Mouse (Mus musculus) thymus, postnatal 4 days (tissue): Measurements from ENCODE around the gene Cyp4f39.
"Not testable (repeated sequence)": the region's sequence is repeated elsewhere in the genome, so short reads cannot be mapped to it uniquely, and the experiment has no call there.

Experiments
- DNase-seq: peaks from one replicate; pipeline ENCODE4 v3.0.0; 2021

Cyp4f39 gene

GRCm38 (mm10) chr17:32477204-32477603 is 24.7 kb downstream of the Cyp4f39 start:
- no peak for DNase-seq

GRCm38 (mm10) chr17:32478727-32479126 is 26.2 kb downstream of the Cyp4f39 start:
- no peak for DNase-seq

- DNase-seq = peak; percentile 66
These were observed 27.3 kb downstream of the Cyp4f39 start for GRCm38 (mm10) chr17:32479554-32480506.

DNA sequence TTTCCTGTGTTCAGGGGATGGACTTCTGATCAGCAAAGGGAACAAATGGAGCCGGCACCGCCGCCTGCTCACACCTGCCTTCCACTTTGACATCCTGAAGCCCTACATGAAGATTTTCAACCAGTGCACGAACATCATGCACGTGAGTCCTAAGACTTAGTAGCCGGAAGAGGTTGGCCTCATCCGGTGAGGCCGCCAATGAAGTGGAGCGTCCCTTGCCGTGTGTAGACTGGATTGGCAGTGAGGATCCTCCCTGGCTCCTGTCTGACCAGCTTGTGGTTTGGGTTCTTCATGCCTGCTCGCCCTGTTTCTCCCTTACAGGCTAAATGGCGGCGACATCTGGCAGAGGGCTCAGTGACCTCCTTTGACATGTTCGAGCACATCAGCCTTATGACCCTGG is 29.2 kb downstream of the Cyp4f39 start:
- DNase-seq = no peak

GRCm38 (mm10) chr17:32483200-32483599 is 30.7 kb downstream of the Cyp4f39 start:
- peak; percentile 79 for DNase-seq

GRCm38 (mm10) chr17:32492349-32492980 is 39.9 kb downstream of the Cyp4f39 start:
- peak; percentile 11 for DNase-seq

GRCm38 (mm10) chr17:32494601-32495000 is 42.1 kb downstream of the Cyp4f39 start:
- peak; percentile 76 for DNase-seq

DNA sequence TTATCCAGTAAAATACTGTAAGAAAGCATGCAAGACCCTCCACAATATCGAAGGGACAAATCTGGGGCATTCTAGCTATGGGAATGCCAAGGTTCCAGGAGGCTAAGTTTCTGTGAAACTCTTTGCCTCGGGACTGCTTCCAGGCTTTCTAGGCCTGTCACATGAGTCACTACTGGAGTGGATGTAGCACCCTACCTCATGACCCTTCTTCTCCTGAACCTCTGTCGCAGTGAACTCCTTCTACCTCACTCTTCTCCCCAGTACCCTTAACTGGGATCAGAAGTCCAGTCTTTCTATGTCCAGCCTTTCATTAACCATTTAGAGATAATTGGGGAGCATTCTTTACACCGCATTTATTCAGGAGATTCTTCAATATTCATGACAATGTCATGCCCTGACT is 48.0 kb downstream of the Cyp4f39 start:
- DNase-seq = not testable (repeated sequence)

DNA sequence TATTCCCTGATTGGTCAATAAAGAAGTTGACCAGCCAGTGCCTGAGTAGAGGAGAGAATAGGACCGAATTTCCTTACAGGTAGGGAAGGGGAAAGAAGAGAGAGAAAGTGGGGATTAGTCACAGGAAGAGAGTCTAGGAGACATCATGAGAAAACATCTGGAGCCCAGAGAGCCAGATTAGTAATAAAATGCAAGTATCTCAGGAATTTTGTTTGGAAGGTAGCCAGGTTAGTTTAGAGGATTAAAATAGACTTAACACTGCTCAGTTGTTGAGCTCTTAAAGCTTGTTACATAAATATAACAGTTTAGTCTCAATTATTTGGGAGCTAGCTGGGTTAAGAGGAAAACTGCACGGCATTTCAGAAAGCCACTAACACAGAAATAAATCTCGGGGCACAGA is 48.5 kb downstream of the Cyp4f39 start:
- no peak for DNase-seq

DNA sequence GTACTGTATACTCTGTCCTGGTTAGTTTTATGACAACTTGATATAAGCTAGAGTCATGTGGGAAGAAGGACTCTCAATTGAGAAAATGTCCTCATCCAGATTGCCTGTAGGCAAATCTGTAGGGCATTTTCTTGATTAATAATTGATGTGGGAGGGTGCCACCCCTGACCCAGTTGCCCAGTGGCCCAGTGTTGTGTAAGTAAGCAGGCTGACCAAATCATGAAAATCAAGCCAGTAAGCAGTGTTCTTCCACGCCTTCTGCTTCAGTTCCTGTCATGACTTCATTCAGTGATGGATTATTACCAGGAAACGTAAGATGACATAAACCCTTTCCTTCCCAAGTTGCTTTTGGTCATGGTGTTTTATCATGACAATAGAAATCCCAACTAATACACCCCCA is 50.6 kb downstream of the Cyp4f39 start:
- DNase-seq = no peak

DNA sequence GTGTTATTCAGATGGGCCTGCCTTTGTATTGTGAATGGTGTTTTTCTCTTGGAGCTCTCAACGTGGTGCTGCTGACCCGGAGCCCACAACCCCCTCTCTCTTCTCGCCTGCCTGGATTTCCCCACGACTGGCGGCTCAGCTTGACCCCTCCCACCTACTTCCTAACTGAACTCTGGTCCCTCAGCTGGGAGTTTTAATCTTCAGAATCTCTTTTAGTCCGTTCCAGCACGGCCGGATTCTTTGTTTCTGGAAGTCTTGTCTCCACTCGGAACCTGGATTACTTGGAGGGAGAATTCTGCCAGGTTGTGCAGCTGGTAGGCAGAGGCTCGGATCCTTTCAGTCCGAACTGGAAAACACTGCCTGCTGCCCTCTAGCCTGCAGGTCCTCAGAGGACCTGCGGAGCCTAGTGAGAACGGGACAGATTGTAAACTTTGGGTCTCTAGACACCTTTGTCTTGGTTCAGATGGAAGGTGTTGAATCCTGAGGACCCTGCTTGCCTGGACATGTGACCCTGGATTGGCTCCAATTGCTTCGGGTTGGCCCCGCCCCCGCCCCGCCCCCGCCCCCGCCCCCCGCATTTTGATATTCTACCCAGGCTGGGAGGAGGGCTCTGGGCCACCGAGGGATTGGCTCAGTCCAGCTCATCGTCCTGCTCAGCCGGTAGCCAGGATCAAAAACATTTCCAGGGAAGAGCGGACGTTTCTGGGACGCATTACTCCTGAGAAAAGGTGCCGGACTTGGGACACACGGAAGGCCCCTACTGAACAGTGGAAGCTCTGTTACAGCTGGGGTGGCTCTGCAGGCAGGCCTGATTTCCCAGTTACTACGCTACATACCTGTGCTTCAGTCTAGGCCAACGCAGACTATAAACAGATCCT is 53.6 kb downstream of the Cyp4f39 start, which contains the start of gene Cyp4f17:
Gene Cyp4f17 (plus strand): TSS at position 200 of the 878 bp plus-strand sequence.
- DNase-seq = no peak

GRCm38 (mm10) chr17:32506729-32507245 is 54.3 kb downstream of the Cyp4f39 start:
- DNase-seq = no peak

- DNase-seq = no peak
These were observed 63.6 kb downstream of the Cyp4f39 start for GRCm38 (mm10) chr17:32516126-32516525.

GRCm38 (mm10) chr17:32521981-32522380 is 69.5 kb downstream of the Cyp4f39 start:
- DNase-seq = no peak

GRCm38 (mm10) chr17:32522386-32522785 is 69.9 kb downstream of the Cyp4f39 start:
- no peak for DNase-seq

- no peak for DNase-seq
These were observed 70.3 kb downstream of the Cyp4f39 start for GRCm38 (mm10) chr17:32522816-32523215.

DNA sequence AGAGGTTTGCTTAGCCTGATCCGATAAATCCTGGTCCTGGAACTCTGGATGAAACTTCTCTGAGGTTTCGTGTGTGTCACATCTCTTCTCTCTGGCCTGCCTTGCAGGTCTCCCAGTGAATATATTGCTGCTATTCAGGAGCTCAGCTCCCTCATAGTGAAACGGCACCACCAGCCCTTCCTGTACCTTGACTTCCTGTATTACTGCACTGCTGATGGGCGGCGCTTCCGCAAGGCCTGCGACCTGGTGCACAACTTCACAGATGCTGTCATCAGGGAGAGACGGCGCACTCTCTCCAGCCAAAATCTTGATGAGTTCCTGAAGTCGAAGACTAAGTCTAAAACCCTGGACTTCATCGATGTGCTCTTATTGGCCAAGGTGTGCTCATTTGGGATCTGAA is 71.4 kb downstream of the Cyp4f39 start:
- peak; percentile 53 for DNase-seq

DNA sequence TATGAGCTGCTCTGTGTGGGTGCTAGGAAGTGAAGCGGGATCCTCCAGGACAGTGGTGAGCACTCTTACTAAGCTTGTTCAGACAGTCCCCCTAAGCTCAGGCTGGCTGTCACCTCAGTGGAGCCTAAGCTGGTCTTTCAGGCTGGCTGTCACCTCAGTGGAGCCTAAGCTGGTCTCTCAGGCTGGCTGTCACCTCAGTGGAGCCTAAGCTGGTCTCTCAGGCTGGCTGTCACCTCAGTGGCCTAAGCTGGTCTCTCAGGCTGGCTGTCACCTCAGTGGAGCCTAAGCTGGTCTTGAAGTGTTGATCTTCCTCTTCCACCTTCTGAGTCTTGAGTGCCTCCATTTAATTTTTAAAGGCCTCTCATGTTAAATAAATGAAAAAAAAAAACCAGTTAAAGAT is 73.8 kb downstream of the Cyp4f39 start:
- DNase-seq = not testable (repeated sequence)

DNA sequence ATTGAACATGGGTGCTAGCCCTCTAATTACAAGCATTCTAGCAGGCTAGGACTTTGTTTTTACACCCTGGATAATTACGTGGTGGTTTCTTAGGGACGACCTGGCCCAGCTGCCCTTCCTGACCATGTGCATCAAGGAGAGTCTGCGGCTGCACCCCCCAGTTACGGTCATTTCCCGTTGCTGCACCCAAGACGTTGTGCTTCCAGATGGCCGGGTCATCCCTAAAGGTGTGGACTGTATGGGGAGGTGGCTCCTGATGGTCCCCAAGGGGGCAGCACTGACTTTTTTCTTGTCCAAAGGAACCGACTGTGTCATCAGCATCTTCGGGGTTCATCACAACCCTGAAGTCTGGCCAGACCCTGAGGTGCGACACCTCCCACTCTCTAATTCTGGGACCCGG is 75.2 kb downstream of the Cyp4f39 start:
- DNase-seq = no peak

DNA sequence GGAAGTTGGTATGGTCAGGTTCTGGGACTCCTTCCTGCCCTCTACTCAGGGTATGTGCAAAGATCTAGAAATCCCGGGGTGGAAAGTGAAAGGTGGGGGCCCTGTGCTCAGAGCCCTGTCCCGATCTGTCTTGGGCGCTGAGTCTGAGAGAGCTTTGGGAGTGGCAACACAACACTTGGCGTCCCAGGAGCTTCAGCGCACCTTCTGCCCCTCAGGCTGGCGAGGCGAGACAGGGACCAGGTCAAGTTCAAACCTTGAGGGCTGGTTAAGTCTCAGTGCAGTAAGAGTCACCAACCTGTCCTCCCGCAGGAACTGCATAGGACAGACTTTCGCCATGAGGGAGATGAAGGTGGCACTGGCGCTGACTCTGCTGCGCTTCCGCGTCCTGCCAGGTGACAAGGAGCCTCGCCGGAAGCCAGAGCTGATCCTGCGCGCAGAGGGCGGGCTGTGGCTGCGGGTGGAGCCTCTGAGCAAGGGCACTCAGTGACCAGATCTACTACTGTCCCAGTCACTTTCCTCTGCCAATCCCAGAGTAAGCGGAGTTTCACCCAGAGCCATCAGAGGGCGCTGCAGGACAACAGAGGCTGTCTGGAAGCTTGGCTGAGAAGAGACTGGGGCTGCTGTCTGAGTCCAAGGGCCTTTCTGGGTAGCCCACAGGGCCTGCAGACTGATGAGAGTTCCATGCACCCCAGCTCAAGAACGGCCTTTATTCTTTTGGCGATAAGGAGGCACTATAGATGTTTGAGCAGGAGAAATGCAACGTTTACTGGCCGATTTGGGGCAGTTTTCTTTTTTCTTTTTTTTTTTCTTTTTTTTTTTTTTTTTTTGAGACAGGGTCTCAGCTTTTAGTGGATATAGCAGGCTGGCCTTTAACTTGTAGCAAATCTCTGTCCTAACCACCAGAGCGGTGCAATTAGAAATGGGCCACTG is 76.2 kb downstream of the Cyp4f39 start:
- DNase-seq = peak; percentile 95

DNA sequence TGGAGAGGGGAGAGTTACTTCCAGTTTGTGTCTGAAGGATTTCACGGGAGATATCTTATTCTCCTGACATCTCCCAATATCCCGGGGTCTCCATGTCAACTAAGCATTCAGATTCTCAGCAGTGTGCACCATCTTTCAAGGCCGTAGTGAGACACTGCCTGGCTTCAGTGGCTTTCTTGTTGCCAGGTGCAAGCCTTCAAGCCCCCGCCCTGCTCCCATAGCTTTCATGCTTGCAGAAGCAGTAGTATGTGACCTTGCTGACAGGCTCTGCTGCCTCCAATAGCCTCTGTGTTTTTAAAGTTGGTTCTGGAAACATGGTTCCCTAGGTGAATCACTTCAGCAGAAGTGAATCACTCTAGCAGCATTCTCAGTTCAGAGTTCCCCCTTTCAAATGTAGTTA is 79.8 kb downstream of the Cyp4f39 start:
- peak; percentile 74 for DNase-seq

DNA sequence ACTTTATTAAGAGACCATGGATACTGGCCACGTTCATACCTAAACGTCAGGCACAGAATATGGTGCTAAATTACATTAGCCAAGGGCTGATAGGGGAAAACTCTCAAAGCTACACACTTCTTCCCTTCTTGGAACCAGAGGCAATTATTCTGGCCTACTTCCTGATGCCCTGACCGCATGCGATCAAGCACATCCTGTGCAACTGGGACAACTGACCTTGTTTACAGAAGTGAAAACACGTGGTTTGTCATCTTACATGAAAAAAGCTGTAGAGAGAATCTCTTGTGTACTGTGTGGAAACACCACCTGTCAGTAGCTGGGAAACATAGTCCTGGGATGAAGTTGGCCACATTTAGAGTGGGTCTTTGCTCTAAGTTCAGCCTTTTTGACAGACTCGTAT is 81.5 kb downstream of the Cyp4f39 start:
- no peak for DNase-seq
